Mouse (Mus musculus): ENCODE data around the gene Rgsl1. TPM values are rescaled to one million over a fixed set of nuclear protein-coding genes. Genes with fewer than 3 reads are reported as not detected.
A peak's percentile ranks its signal among the peaks of the same experiment; 100 is the strongest.
"Not testable (repeated sequence)": the region's sequence is repeated elsewhere in the genome, so short reads cannot be mapped to it uniquely, and the experiment has no call there.

The Rgsl1 gene
- polyA plus RNA-seq, 1 experiment = 0.36 TPM

DNA sequence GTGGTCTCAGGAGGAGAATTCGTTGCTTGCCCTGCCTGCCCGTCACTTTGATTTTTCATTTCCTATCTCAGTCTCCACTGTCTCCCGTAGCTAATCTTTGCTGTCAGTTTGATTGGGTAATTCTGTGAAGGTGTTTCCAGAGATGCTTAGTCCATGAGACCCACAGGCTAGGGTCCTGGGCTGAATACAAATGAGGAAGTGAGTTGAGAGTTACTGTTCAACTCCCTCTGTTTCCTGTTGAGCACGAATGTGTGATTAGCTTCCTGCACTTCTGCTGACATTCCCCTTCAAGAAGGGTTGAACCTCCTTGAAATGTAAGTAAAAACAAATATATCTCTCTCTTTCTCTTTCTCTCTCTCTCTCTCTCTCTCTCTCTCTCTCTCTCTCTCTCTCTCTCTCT, 58.3 kb downstream of the Rgsl1 start:
- Histone ChIP-seq H3K4me1 (ENCODE audit: control insufficient read depth, insufficient read depth, low read length) (peaks cover 25% of the 10 kb centered on the region), H3K27ac (ENCODE audit: insufficient read depth, low read depth, low read length) (peak overlapping the region; percentile 51), H3K4me3 (ENCODE audit: insufficient read depth, low read length) (no peak overlapping the region)
- no peak for TF ChIP-seq POLR2A (IDR thresholded peaks at IDR 0.05; ENCODE audit: borderline replicate concordance, low read depth, low read length)
- TF ChIP-seq CTCF (IDR thresholded peaks at IDR 0.05; ENCODE audit: low read depth, low read length) = no peak

DNA sequence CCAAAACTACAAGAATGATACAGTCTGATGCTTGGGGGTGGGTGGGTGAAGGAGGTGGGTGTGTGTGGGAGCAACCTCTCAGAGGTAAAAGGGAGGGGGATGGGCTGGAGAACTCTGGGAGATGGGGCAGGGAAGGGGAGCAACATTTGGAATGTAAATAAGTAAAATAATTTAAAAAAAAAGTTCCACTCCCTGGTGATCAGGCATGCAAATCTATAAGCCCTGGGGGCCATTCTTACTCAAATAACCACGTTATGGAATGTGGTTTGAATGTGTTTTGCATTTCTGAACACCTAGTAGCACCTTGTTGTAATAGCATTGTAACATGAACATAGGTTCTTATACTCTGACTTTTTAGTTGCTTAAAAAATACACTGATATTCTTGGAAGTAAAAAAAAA, 60.6 kb downstream of the Rgsl1 start:
- peaks cover 20% of the 10 kb centered on the region for H3K4me1 ChIP-seq (ENCODE audit: control insufficient read depth, insufficient read depth, low read length)
- no peak overlapping the region for H3K27ac ChIP-seq (ENCODE audit: insufficient read depth, low read depth, low read length)
- no peak overlapping the region for H3K4me3 ChIP-seq (ENCODE audit: insufficient read depth, low read length)
- TF ChIP-seq POLR2A (IDR thresholded peaks at IDR 0.05; ENCODE audit: borderline replicate concordance, low read depth, low read length) = no peak
- no peak for TF ChIP-seq CTCF (IDR thresholded peaks at IDR 0.05; ENCODE audit: low read depth, low read length)

DNA sequence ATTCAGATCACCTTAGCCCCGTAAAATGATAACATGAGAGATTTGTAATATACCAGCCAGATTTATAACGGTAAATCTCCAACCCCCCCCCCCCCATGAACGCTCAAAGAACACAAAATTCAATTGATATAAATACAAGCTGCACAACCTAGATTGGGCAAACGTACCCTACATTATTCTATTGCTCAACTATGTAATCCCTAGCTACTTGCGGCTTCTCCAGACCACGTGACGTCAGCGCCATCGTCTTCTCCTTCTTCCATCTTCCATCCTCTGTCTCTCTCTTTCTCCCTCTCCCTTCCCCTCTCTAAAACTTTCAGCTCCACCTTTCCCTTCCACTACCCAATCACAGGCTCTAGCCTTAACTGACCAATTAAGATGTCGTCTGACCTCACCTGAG, 65.7 kb downstream of the Rgsl1 start:
- H3K27ac ChIP-seq (ENCODE audit: insufficient read depth, low read depth, low read length) = no peak overlapping the region
- H3K4me3 ChIP-seq (ENCODE audit: insufficient read depth, low read length) = no peak overlapping the region
- TF ChIP-seq POLR2A (IDR thresholded peaks at IDR 0.05; ENCODE audit: borderline replicate concordance, low read depth, low read length) (no peak), CTCF (IDR thresholded peaks at IDR 0.05; ENCODE audit: low read depth, low read length) (no peak)
- peaks cover 2% of the 10 kb centered on the region; the same call in 1 of the 2 replicates for H3K4me1 ChIP-seq (ENCODE audit: control insufficient read depth, insufficient read depth, low read length)

DNA sequence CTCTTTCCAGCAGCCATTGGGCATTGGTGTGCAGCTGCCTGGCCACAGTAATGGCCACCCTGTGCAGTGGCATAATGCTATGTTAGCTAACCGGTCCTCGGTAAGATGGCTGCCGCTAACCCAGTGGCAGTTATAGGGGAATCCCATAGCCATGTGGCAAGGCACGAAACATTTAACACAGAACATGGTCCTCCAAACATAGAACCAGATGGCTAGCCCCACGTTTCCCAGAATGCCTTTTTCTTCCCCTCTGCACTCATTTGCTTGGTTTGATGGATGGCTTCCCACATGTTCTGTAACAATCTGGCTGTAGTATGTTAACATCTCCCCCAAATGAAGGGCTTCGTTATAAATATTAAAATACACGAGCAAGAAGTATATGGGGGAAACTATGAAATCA, 67.7 kb downstream of the Rgsl1 start:
- no peak overlapping the region for H3K4me3 ChIP-seq (ENCODE audit: insufficient read depth, low read length)
- TF ChIP-seq CTCF (IDR thresholded peaks at IDR 0.05; ENCODE audit: low read depth, low read length) = no peak
- no peak for TF ChIP-seq POLR2A (IDR thresholded peaks at IDR 0.05; ENCODE audit: borderline replicate concordance, low read depth, low read length)
- H3K4me1 ChIP-seq (ENCODE audit: control insufficient read depth, insufficient read depth, low read length) = peaks cover 2% of the 10 kb centered on the region; the same call in 1 of the 2 replicates
- H3K27ac ChIP-seq (ENCODE audit: insufficient read depth, low read depth, low read length) = no peak overlapping the region

DNA sequence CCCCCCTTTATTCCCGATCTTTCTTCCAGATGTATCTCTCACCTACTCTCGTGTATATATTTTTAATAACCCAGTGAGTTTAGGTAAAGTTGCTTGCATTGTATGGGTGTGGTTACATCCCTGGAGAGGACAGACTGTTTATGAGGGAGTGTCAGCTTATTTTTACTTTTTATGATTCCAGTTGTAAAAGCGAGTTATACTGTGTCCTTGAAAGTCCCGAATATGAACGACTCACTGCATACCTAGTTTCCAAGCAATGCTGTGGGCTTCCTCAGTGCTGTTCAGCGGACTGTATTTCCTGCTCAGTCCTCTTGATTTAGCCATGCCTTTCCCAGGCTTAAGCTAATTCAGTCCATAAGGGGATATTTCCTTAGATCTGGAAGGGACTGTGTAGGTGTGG, 68.8 kb downstream of the Rgsl1 start:
- no peak overlapping the region for H3K27ac ChIP-seq (ENCODE audit: insufficient read depth, low read depth, low read length)
- no peak overlapping the region for H3K4me3 ChIP-seq (ENCODE audit: insufficient read depth, low read length)
- peaks cover 2% of the 10 kb centered on the region; the same call in 1 of the 2 replicates for H3K4me1 ChIP-seq (ENCODE audit: control insufficient read depth, insufficient read depth, low read length)
- TF ChIP-seq POLR2A (IDR thresholded peaks at IDR 0.05; ENCODE audit: borderline replicate concordance, low read depth, low read length) = no peak
- TF ChIP-seq CTCF (IDR thresholded peaks at IDR 0.05; ENCODE audit: low read depth, low read length) = no peak

DNA sequence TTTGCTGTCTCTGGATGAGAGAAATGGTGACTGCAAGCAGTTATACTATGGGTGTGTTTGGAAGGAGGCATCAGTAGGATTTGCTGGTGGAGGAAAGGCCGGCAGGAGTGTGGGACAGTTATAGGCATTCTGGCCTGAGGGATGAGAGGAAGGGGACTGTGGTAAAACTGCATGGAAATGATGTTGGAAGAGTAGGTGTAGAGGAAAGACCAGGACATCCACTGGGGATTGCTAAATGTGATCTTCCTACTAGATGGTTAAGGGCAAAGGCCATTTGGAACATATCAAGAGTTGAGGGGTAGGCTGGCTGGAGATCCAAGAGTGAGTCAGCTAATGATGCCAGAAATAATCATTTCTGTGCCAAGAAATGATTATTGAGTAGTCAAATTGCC, 73.2 kb downstream of the Rgsl1 start:
- Histone ChIP-seq H3K27ac (ENCODE audit: insufficient read depth, low read depth, low read length) (no peak overlapping the region), H3K4me3 (ENCODE audit: insufficient read depth, low read length) (no peak overlapping the region), H3K4me1 (ENCODE audit: control insufficient read depth, insufficient read depth, low read length) (peaks cover 22% of the 10 kb centered on the region)
- TF ChIP-seq CTCF (IDR thresholded peaks at IDR 0.05; ENCODE audit: low read depth, low read length) (no peak), POLR2A (IDR thresholded peaks at IDR 0.05; ENCODE audit: borderline replicate concordance, low read depth, low read length) (no peak)

DNA sequence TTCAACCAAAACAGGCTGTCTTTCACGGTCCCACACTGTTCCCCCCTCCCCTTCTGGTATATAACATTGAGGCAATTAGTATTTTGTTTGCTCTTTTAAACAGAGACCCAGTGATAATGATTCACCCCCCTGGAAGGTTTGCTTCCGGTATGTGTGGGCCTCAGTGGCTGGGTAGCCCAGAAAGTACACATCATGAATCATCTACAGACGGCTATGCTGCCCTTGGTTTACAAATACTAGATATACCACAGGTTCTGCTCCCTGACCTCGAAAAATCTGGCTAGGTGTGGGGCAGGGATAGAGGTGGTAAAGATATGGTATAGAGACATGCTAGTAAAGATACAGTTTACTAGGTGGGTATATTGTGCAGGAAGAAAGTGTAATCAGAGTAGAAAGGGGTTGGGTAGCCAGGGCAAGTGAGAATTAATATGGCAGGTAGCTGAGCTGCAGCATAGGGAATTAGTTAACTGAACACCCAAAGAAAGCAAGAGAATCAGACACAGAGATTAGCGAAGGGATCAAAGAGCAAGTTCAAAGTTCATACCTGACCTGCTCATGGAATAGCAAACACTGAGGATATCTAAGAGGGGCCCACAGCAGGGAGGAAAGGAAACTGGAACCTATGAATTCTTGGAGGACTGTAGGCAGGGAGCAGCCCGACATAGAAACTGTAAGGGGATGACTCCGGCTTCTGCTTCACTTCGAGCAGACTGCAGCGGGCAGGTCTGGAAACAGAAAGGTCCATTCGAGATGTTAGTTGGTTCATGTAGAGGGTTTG, 73.8 kb downstream of the Rgsl1 start:
- no peak overlapping the region for H3K27ac ChIP-seq (ENCODE audit: insufficient read depth, low read depth, low read length)
- no peak overlapping the region for H3K4me3 ChIP-seq (ENCODE audit: insufficient read depth, low read length)
- TF ChIP-seq POLR2A (IDR thresholded peaks at IDR 0.05; ENCODE audit: borderline replicate concordance, low read depth, low read length) (no peak), CTCF (IDR thresholded peaks at IDR 0.05; ENCODE audit: low read depth, low read length) (no peak)
- H3K4me1 ChIP-seq (ENCODE audit: control insufficient read depth, insufficient read depth, low read length) = peaks cover 22% of the 10 kb centered on the region

DNA sequence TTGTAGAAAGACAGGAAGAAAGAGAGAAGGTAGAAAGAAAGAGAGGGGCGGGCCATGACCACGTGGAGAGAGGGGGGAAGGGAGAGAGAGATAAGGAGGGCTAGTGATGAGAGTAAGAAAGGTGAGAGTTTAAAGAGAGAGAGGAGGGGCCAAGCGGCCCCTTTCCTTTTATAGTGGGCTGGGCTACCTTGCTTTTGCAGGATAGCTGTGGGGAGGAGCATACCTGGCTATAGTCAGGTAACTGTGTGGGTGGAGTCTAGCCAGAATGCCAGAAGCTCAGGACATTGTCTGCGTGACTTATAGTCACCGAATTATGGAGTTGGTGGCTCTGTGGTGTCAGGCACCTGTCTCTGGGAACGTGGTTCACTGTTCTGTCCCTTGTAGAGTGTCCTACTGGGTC, 74.4 kb downstream of the Rgsl1 start:
- H3K4me1 ChIP-seq (ENCODE audit: control insufficient read depth, insufficient read depth, low read length) = peaks cover 22% of the 10 kb centered on the region
- H3K27ac ChIP-seq (ENCODE audit: insufficient read depth, low read depth, low read length); H3K4me3 ChIP-seq (ENCODE audit: insufficient read depth, low read length): not testable (repeated sequence)

DNA sequence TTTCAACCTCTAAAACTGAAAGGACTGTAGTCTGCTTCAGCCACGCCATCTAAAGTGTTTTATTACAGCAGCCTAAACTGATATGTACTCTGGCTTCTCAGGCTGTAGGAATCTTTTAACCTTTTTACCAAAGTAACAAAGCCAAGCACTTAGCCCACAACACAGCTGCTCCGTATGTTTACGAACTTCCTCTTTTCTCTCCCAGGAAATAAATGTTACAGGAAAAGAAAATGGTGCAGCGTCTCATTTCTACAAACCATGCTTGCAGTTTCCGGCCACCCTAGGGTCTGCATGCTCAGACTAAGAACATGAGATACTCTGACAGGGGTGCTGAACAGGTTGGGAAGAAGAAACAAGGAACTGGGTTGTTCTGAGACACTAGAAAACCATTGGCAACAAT, 75.5 kb downstream of the Rgsl1 start:
- no peak for TF ChIP-seq CTCF (IDR thresholded peaks at IDR 0.05; ENCODE audit: low read depth, low read length)
- TF ChIP-seq POLR2A (IDR thresholded peaks at IDR 0.05; ENCODE audit: borderline replicate concordance, low read depth, low read length) = no peak
- Histone ChIP-seq H3K4me3 (ENCODE audit: insufficient read depth, low read length) (no peak overlapping the region), H3K4me1 (ENCODE audit: control insufficient read depth, insufficient read depth, low read length) (peaks cover 22% of the 10 kb centered on the region), H3K27ac (ENCODE audit: insufficient read depth, low read depth, low read length) (peak overlapping the region; percentile 77)

DNA sequence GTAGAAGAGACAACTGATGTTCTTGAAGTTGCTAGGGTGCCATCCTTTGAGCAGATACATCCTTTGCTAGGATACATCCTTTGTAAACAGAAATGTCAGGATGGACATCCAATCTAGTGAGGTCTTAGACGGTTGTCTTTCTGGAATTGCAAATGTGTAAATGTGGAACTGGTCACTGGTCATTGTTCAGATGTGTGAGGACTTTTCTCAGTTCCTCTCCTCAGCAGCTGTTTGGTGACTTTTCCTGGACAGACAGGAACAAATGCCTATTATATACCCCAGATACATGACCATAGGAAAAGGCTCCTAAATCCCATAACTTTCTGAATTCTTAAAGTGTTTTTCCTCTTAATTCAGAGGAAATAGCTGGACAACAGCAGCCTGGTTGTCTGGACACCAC, 76.7 kb downstream of the Rgsl1 start:
- TF ChIP-seq POLR2A (IDR thresholded peaks at IDR 0.05; ENCODE audit: borderline replicate concordance, low read depth, low read length) = no peak
- no peak for TF ChIP-seq CTCF (IDR thresholded peaks at IDR 0.05; ENCODE audit: low read depth, low read length)
- peaks cover 22% of the 10 kb centered on the region for H3K4me1 ChIP-seq (ENCODE audit: control insufficient read depth, insufficient read depth, low read length)
- no peak overlapping the region for H3K4me3 ChIP-seq (ENCODE audit: insufficient read depth, low read length)
- H3K27ac ChIP-seq (ENCODE audit: insufficient read depth, low read depth, low read length) = peak overlapping the region; percentile 68

Measured in bone marrow macrophage, adult 2 months (primary cell).